Mouse (Mus musculus): ENCODE measurements around the gene Gdap2. TPM values are rescaled to one million over a fixed set of nuclear protein-coding genes. Genes with fewer than 3 reads are reported as not detected.

The Gdap2 gene
- polyA plus RNA-seq, 1 experiment, result 21.0 TPM

DNA sequence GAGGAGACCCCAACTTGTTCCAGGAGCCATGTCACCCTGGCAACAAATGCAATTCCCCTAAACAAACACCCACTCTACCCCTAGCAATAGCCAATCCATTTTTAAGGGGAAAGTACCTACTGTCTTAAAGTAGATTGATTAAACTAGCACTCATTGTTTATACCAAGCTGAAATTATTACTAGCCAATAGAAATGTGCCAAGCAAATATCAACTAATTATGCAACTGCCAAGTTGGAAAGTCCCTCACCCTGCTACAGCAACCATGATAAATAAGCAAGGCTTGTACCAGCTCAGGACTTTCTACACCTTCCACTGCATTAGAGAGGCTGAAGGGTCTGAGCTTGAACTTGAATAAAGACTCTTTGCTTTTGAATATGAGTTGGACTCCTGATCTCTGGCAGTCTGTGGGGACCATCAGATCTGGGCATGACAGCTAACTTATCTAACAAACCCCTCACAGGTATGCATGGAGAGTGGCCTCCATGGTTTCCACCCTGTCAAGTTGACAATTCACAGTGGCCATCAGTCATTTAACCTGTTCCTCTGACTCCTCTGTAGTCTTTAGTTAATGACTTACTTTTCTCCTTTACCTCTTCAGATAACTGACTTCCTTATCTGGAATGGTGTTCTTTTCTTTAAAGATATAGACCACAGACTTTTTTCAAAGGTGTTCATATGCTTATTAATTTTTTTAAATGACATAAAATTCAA is 74.7 kb downstream of the Gdap2 start:
- Histone ChIP-seq H3K4me1 (ENCODE audit: control insufficient read depth, insufficient read depth, low read length) (no peaks in the 10 kb centered on the region), H3K27ac (ENCODE audit: insufficient read depth, low read length) (no peak overlapping the region), H3K4me3 (ENCODE audit: insufficient read depth, low read length) (no peak overlapping the region)
- TF ChIP-seq POLR2A (IDR thresholded peaks at IDR 0.05; ENCODE audit: low read depth, low read length) (no peak), CTCF (IDR thresholded peaks at IDR 0.05; ENCODE audit: borderline replicate concordance, insufficient read depth, low read length) (no peak)

DNA sequence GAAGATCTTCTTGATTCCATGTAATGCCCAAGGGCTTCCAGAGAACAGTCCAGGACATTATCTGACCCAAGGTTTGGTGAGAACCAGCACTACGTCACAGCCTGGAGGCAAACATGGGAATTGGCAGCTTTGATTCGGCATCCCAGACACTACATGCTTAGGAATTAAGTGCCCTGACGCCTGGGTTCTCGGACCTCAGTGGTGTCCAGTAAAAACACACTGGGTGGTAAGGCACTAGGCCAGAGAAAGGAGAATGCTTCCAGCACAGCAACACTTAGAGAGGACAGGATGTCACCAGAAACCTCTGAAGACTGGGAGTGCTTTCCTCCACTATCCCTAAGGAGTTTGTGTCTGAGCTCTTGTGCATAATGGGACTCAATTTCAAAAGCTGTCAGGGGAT is 80.0 kb downstream of the Gdap2 start:
- H3K27ac ChIP-seq (ENCODE audit: insufficient read depth, low read length), result no peak overlapping the region
- H3K4me3 ChIP-seq (ENCODE audit: insufficient read depth, low read length), result no peak overlapping the region
- TF ChIP-seq CTCF (IDR thresholded peaks at IDR 0.05; ENCODE audit: borderline replicate concordance, insufficient read depth, low read length) (no peak), POLR2A (IDR thresholded peaks at IDR 0.05; ENCODE audit: low read depth, low read length) (no peak)
- no peaks in the 10 kb centered on the region for H3K4me1 ChIP-seq (ENCODE audit: control insufficient read depth, insufficient read depth, low read length)

DNA sequence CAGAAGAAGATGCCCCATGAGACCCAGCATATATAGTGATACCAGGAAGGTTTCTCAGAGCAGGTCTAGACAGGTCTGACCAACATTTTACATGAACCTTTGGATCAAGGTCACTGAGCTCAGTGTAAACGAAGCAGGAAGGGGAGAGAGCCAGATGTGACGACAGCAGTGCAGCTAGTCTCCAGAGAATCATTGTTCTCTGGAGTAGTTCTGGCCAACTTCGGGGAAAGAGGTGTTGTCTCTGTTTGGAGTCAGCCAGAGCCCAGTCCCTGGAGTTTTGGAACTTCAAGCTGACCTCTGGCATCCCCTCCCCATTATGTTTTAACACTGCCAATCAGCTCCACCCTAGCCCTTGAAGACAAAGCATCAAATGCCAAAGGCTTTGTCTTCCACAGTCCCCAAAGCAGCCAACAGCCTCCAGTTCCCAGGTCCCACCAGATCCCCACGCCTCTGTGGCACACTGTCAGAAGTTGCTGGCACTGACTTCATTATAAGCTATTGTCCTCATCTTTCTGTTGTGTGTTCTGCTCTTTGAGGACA is 84.2 kb downstream of the Gdap2 start:
- no peak for TF ChIP-seq CTCF (IDR thresholded peaks at IDR 0.05; ENCODE audit: borderline replicate concordance, insufficient read depth, low read length)
- no peak for TF ChIP-seq POLR2A (IDR thresholded peaks at IDR 0.05; ENCODE audit: low read depth, low read length)
- Histone ChIP-seq H3K4me3 (ENCODE audit: insufficient read depth, low read length) (no peak overlapping the region), H3K27ac (ENCODE audit: insufficient read depth, low read length) (no peak overlapping the region), H3K4me1 (ENCODE audit: control insufficient read depth, insufficient read depth, low read length) (no peaks in the 10 kb centered on the region)

Other genes with a start within 250 kb of the Gdap2 start
- gene Wdr3, start within 50 bp of the Gdap2 start, polyA plus RNA-seq (2011; ENCODE audit: insufficient read length, low read depth, missing spikeins), result 26.8 and 33.1 TPM in 2 replicates